25 mouse cellular contexts compared by ENCODE assay signal in genomic region chr12:27673404-27673803, GRCm38 (mm10).
A peak's percentile ranks its signal among the peaks of the same experiment; 100 is the strongest.
DNase-seq lines count a peak whose midpoint lies in the region; ATAC-seq lines count a peak whose summit lies in the region.
"Had no signal": no experiment of that assay in that cellular context is flagged by ENCODE, and none has a peak within 500 bp of the region (broad histone marks: within the 10 kb centered on the region; RNA-seq: fewer than 3 reads in every experiment).

No protein-coding gene starts in this region.

- no peak overlapping the region for H3K4me2 ChIP-seq in midbrain, embryonic 14.5 days (ENCODE audit: low read length)
- no peak overlapping the region for H3K4me2 ChIP-seq in midbrain, embryonic 11.5 days
- H3K4me2 ChIP-seq: embryonic facial prominence, embryonic 15.5 days; liver, embryonic 15.5 days; lung, embryonic 15.5 days; neural tube, embryonic 15.5 days had no signal

- no peak overlapping the region for H3K4me3 ChIP-seq in midbrain, embryonic 14.5 days (replicated peaks; ENCODE audit: low read depth, low read length)
- no peak overlapping the region for H3K4me3 ChIP-seq in midbrain, embryonic 11.5 days (ENCODE audit: low read depth, low read length)
- H3K4me3 ChIP-seq: embryonic facial prominence, embryonic 15.5 days; heart, embryonic 10.5 days; left cerebral cortex, adult 2 months; limb, embryonic 10.5 days; liver, embryonic 15.5 days; lung, embryonic 15.5 days; neural tube, embryonic 15.5 days had no signal

- no peak overlapping the region for H3K9ac ChIP-seq in midbrain, embryonic 14.5 days (replicated peaks; ENCODE audit: low read length)
- H3K9ac ChIP-seq in midbrain, embryonic 11.5 days (ENCODE audit: low read length): no peak overlapping the region
- H3K9ac ChIP-seq: embryonic facial prominence, embryonic 15.5 days; liver, embryonic 15.5 days; lung, embryonic 15.5 days; neural tube, embryonic 15.5 days had no signal

- no peaks in the 10 kb centered on the region for H3K27me3 ChIP-seq in midbrain, embryonic 14.5 days (ENCODE audit: control insufficient read depth, insufficient read depth, low read length)
- no peaks in the 10 kb centered on the region for H3K27me3 ChIP-seq in midbrain, embryonic 11.5 days (ENCODE audit: control insufficient read depth, insufficient read depth, low read length)
- H3K27me3 ChIP-seq: embryonic facial prominence, embryonic 15.5 days; liver, embryonic 15.5 days; lung, embryonic 15.5 days; neural tube, embryonic 15.5 days had no signal

- H3K4me1 ChIP-seq in midbrain, embryonic 14.5 days (ENCODE audit: control insufficient read depth, insufficient read depth, low read length): peaks cover 22% of the 10 kb centered on the region
- H3K4me1 ChIP-seq in midbrain, embryonic 11.5 days (ENCODE audit: control insufficient read depth, insufficient read depth, low read length): peaks cover 9% of the 10 kb centered on the region
- H3K4me1 ChIP-seq: embryonic facial prominence, embryonic 15.5 days; heart, embryonic 10.5 days; liver, embryonic 15.5 days; lung, embryonic 15.5 days; neural tube, embryonic 15.5 days had no signal

- H3K36me3 ChIP-seq in midbrain, embryonic 14.5 days (ENCODE audit: control insufficient read depth, insufficient read depth, low read length): no peaks in the 10 kb centered on the region
- no peaks in the 10 kb centered on the region for H3K36me3 ChIP-seq in midbrain, embryonic 11.5 days (ENCODE audit: control insufficient read depth, insufficient read depth, low read length)
- H3K36me3 ChIP-seq: embryonic facial prominence, embryonic 15.5 days; heart, embryonic 10.5 days; limb, embryonic 10.5 days; liver, embryonic 15.5 days; lung, embryonic 15.5 days; neural tube, embryonic 15.5 days had no signal

- no peaks in the 10 kb centered on the region for H3K9me3 ChIP-seq in midbrain, embryonic 14.5 days (ENCODE audit: control insufficient read depth, low read length)
- H3K9me3 ChIP-seq in midbrain, embryonic 11.5 days (ENCODE audit: control insufficient read depth, low read length): no peaks in the 10 kb centered on the region
- H3K9me3 ChIP-seq: embryonic facial prominence, embryonic 15.5 days; heart, embryonic 10.5 days; limb, embryonic 10.5 days; liver, embryonic 15.5 days; lung, embryonic 15.5 days; neural tube, embryonic 15.5 days had no signal

- peak; percentile 8 to 14 for DNase-seq in cerebellum, postnatal 14 days
- no peak for DNase-seq in cerebellum, adult 9-10 months
- peak; percentile 1 to 3 for DNase-seq in frontal cortex, postnatal 36 days (ENCODE audit: low spot score in 2 of 2)
- no peak for DNase-seq in frontal cortex, postnatal 10 days (ENCODE audit: low spot score in 2 of 2)
- DNase-seq in midbrain, embryonic 14.5 days: peak; percentile 58
- DNase-seq in midbrain, embryonic 11.5 days (ENCODE audit: low spot score, missing footprints): no peak
- peak; percentile 9 for DNase-seq in brain, adult 2 months (ENCODE audit: low read depth, low spot score)
- DNase-seq: adrenal gland, postnatal 14 days; cerebellum, adult 11-12 months; heart, postnatal 4 days; kidney, postnatal 25 days; liver; lung, postnatal 36 days; right cerebral cortex, adult 18-20 months; spleen, adult 18-20 months; thymus, postnatal 25 days had no signal

- no peak overlapping the region for H3K27ac ChIP-seq in midbrain, embryonic 14.5 days (replicated peaks; ENCODE audit: low read depth, low read length)
- no peak overlapping the region for H3K27ac ChIP-seq in midbrain, embryonic 11.5 days (ENCODE audit: low read depth, low read length)
- H3K27ac ChIP-seq: embryonic facial prominence, embryonic 15.5 days; heart, embryonic 10.5 days; left cerebral cortex, adult 2 months; limb, embryonic 10.5 days; liver, embryonic 15.5 days; lung, embryonic 15.5 days; neural tube, embryonic 15.5 days had no signal

- ATAC-seq in midbrain, embryonic 14.5 days (ENCODE audit: low FRiP score, low TSS enrichment): no peak
- no peak for ATAC-seq in midbrain, embryonic 11.5 days (ENCODE audit: low FRiP score)
- ATAC-seq in megakaryocyte progenitor cell, adult 5-6 weeks (replicated peaks; ENCODE audit: poor library complexity): no peak
- ATAC-seq: intestine, postnatal 0 days had no signal

Comparison
In these comparisons a context has a peak if more than half of its experiments do, and no peak if none do; other contexts are left out.
1. DNase-seq: peak in cerebellum, postnatal 14 days (2 of 2), frontal cortex, postnatal 36 days (2 of 2), midbrain, embryonic 14.5 days (single experiment) and brain, adult 2 months (single experiment); none in cerebellum, adult 9-10 months (single experiment), frontal cortex, postnatal 10 days (0 of 2) and midbrain, embryonic 11.5 days (single experiment).